Mouse (Mus musculus): Measurements from ENCODE around the gene Cacna2d2. TPM values are rescaled to one million over a fixed set of nuclear protein-coding genes. Genes with fewer than 3 reads are reported as not detected.

Gene Cacna2d2
- 0.02 and 0.03 TPM in 2 replicates for polyA plus RNA-seq (2012; rRNA removed)

GRCm38 (mm10) chr9:107399491-107399971, at the start of gene Cacna2d2:
Cacna2d2 (plus strand) TSS chr9:107399612.

GRCm38 (mm10) chr9:107533791-107534407, 134.5 kb downstream of the Cacna2d2 start, which contains the start of gene Tmem115:
Tmem115 (plus strand) TSS chr9:107533945.

GRCm38 (mm10) chr9:107541474-107542351, 142.3 kb downstream of the Cacna2d2 start, which contains the start of the genes Cyb561d2 and Nprl2:
Cyb561d2 (minus strand) TSS chr9:107542193.
Nprl2 (plus strand) TSS chr9:107542226.

GRCm38 (mm10) chr9:107547026-107547425, 147.6 kb downstream of the Cacna2d2 start, which contains the start of gene Zmynd10:
Zmynd10 (plus strand) TSS chr9:107547298.

GRCm38 (mm10) chr9:107551117-107551889, 151.9 kb downstream of the Cacna2d2 start, which contains the start of gene Rassf1:
Rassf1 (plus strand) TSS chr9:107551555.

GRCm38 (mm10) chr9:107563029-107563581, 163.7 kb downstream of the Cacna2d2 start, which contains the start of gene Tusc2:
Tusc2 (plus strand) TSS chr9:107563255.

GRCm38 (mm10) chr9:107567702-107568319, 168.4 kb downstream of the Cacna2d2 start, which contains the start of gene Hyal2:
Hyal2 (plus strand) TSS chr9:107567945.

GRCm38 (mm10) chr9:107576357-107577107, 177.1 kb downstream of the Cacna2d2 start, which contains the start of gene Hyal1:
Hyal1 (plus strand) TSS chr9:107576927.

GRCm38 (mm10) chr9:107578587-107578986, 179.2 kb downstream of the Cacna2d2 start, which contains the start of gene Naa80:
Naa80 (plus strand) TSS chr9:107578887.

Other genes starting within 250 kb of the Cacna2d2 start
- gene Dock3, start 167.7 kb upstream of the Cacna2d2 start, polyA plus RNA-seq (2012; rRNA removed) = 0.01 TPM in 2 replicates
- gene Mapkapk3, start 109.7 kb upstream of the Cacna2d2 start, polyA plus RNA-seq (2012; rRNA removed) = 5.5 and 6.6 TPM in 2 replicates
- gene Cish, start 103.6 kb upstream of the Cacna2d2 start, polyA plus RNA-seq (2012; rRNA removed) = 3.0 and 3.6 TPM in 2 replicates
- 2.7 and 3.2 TPM in 2 replicates for gene Hemk1, start 61.3 kb upstream of the Cacna2d2 start, polyA plus RNA-seq (2012; rRNA removed)
- gene 6430571L13Rik, start 59.0 kb upstream of the Cacna2d2 start, polyA plus RNA-seq (2012; rRNA removed) = 0.07 and 0.10 TPM in 2 replicates
- 6.5 and 7.8 TPM in 2 replicates for gene Tmem115, start 134.3 kb downstream of the Cacna2d2 start, polyA plus RNA-seq (2012; rRNA removed)
- gene Cyb561d2, start 142.6 kb downstream of the Cacna2d2 start, polyA plus RNA-seq (2012; rRNA removed) = 9.6 and 9.8 TPM in 2 replicates
- gene Nprl2, start 142.6 kb downstream of the Cacna2d2 start, polyA plus RNA-seq (2012; rRNA removed) = 9.9 and 10.8 TPM in 2 replicates
- 0.14 and 0.29 TPM in 2 replicates for gene Zmynd10, start 147.7 kb downstream of the Cacna2d2 start, polyA plus RNA-seq (2012; rRNA removed)
- 14.2 and 15.7 TPM in 2 replicates for gene Rassf1, start 151.9 kb downstream of the Cacna2d2 start, polyA plus RNA-seq (2012; rRNA removed)
- gene Tusc2, start 163.6 kb downstream of the Cacna2d2 start, polyA plus RNA-seq (2012; rRNA removed) = 19.4 and 22.3 TPM in 2 replicates
- 19.0 and 20.3 TPM in 2 replicates for gene Hyal2, start 168.3 kb downstream of the Cacna2d2 start, polyA plus RNA-seq (2012; rRNA removed)
- 1.1 and 1.3 TPM in 2 replicates for gene Hyal1, start 177.3 kb downstream of the Cacna2d2 start, polyA plus RNA-seq (2012; rRNA removed)
- gene Naa80, start 179.3 kb downstream of the Cacna2d2 start, polyA plus RNA-seq (2012; rRNA removed) = 9.6 and 12.1 TPM in 2 replicates
- gene Hyal3, start 181.2 kb downstream of the Cacna2d2 start, polyA plus RNA-seq (2012; rRNA removed) = 0.44 and 0.53 TPM in 2 replicates
- gene Ifrd2, start 188.0 kb downstream of the Cacna2d2 start, polyA plus RNA-seq (2012; rRNA removed) = 117 and 130 TPM in 2 replicates
- gene Sema3b, start 209.6 kb downstream of the Cacna2d2 start, polyA plus RNA-seq (2012; rRNA removed) = 0.17 and 0.54 TPM in 2 replicates
- 115 and 121 TPM in 2 replicates for gene Gnai2, start 235.8 kb downstream of the Cacna2d2 start, polyA plus RNA-seq (2012; rRNA removed)

Measured in liver, embryonic 14 days (tissue).